Mouse (Mus musculus): ENCODE data around the gene Itga3. TPM values are rescaled to one million over a fixed set of nuclear protein-coding genes. Genes with fewer than 3 reads are reported as not detected.

Gene Itga3
- 8.8 TPM for polyA plus RNA-seq (2014; fragmentation: Illumina TruSeq; extraction: RNeasy Lipid Tissue Mini Kit (QIAGEN cat#74804); ENCODE audit: low read depth, low replicate concordance)

DNA sequence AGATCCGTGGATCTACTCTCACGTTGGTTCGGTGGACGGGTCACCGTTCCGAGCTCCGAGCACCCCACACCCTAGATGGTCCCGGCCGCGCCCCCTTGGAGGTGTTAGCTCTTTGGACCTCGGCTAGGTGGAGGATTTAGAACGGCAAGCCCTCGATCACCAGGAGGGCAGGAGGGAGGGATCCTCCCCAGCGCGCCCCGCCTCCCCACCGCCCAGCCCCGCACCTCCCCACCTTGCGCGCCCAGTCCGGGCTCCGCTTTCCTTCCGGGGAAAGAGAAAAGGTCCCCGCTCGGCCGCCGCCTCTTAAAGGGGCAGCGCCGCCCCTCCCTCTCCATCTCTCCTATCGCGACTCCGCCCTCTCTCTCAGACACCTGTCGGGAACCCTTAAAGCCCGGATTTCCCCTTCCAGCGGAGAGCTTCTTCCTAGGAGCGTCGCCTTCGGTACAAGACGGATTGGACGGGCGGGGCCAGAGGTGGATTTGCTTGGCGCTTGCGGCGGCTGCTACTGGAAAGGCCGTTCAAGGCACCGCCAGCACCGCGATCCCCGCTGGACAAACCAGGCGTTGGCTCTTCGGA lies at the start of gene Itga3:
Itga3 (minus strand) TSS at position 266 of the 576 bp plus-strand sequence.

DNA sequence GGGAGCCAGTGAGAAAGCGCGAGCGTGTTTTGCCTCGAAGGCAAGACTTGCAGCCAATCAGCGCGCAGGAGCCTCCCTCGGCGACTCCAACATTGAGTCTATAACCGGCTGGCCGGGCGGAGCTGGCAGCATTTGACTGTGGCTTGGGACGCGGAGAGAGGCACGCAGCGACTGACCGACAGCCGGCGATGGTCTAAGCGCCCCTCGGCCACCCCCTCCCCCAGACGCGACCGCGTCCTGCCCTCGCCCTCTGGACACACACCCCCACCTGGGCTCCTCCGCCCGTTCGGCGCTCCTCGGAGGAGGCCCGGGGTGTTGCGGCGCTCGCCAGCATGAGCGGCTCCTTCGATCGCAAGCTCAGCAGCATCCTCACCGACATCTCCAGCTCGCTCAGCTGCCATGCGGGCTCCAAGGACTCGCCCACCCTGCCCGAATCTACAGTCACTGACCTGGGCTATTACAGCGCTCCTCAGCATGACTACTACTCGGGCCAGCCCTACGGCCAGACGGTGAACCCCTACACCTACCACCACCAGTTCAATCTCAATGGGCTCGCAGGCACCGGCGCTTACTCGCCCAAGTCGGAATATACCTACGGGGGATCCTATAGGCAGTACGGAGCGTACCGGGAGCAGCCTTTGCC lies 43.5 kb upstream of the Itga3 start, which contains the start of gene Dlx3:
Dlx3 (plus strand) TSS at position 130 of the 643 bp plus-strand sequence.

DNA sequence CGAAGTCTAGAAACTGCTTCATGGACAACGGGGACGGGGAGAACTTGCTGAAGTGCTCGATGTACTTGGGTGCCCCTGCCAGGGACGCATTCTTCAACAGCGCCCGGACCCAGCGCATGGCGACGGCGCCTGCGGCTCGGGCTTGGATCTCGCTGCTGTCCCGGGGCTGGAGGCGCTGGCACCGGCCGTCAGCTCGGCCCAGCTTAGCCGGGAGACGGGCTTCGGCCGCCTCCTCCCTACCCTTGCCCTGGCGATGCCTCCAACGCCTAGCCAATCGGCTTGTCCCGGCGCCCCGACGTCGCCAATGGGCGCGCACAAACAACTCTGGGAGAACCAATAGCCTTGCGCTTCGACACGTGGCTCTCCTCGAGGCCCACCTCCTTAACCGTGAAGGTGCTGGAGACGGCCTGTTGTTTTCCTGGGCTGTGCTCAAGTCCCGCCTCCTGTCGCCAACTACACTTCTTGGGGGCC lies 35.4 kb downstream of the Itga3 start, which contains the start of gene Pdk2:
Pdk2 (minus strand) TSS at position 216 of the 471 bp plus-strand sequence.

DNA sequence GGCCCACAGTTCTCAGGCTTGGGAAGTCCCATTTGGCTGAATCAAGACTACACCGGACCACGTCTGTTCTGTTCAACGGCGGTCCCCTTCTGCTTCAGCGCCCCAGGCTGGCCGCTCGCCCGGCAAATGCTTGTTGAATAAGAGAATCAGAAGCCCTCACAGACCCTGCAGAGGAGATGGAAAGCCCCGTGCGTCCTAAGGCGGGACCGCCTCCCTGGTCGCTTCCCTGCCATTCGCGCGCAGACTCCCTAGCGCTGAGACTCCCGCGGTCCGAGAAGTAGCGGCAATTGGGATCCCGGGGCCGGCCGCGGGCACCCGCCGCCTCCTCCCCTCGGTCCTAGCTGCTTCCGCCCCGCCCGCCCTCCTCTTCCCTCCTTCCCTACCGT lies 67.0 kb downstream of the Itga3 start, which contains the start of gene Samd14:
Samd14 (plus strand) TSS at position 251 of the 386 bp plus-strand sequence.

Other genes with a start within 250 kb of the Itga3 start
- 35.8 TPM for gene Col1a1, start 140.6 kb downstream of the Itga3 start, polyA plus RNA-seq (2014; fragmentation: Illumina TruSeq; extraction: RNeasy Lipid Tissue Mini Kit (QIAGEN cat#74804); ENCODE audit: low read depth, low replicate concordance)
- not detected for gene Hils1, start 109.2 kb downstream of the Itga3 start, polyA plus RNA-seq (2014; fragmentation: Illumina TruSeq; extraction: RNeasy Lipid Tissue Mini Kit (QIAGEN cat#74804); ENCODE audit: low read depth, low replicate concordance)
- 187 TPM for gene Sgca, start 100.5 kb downstream of the Itga3 start, polyA plus RNA-seq (2014; fragmentation: Illumina TruSeq; extraction: RNeasy Lipid Tissue Mini Kit (QIAGEN cat#74804); ENCODE audit: low read depth, low replicate concordance)
- 27.9 TPM for gene Ppp1r9b, start 85.8 kb downstream of the Itga3 start, polyA plus RNA-seq (2014; fragmentation: Illumina TruSeq; extraction: RNeasy Lipid Tissue Mini Kit (QIAGEN cat#74804); ENCODE audit: low read depth, low replicate concordance)
- gene Samd14, start 66.9 kb downstream of the Itga3 start, polyA plus RNA-seq (2014; fragmentation: Illumina TruSeq; extraction: RNeasy Lipid Tissue Mini Kit (QIAGEN cat#74804); ENCODE audit: low read depth, low replicate concordance), result 2.5 TPM
- 414 TPM for gene Pdk2, start 35.4 kb downstream of the Itga3 start, polyA plus RNA-seq (2014; fragmentation: Illumina TruSeq; extraction: RNeasy Lipid Tissue Mini Kit (QIAGEN cat#74804); ENCODE audit: low read depth, low replicate concordance)
- not detected for gene Dlx3, start 43.3 kb upstream of the Itga3 start, polyA plus RNA-seq (2014; fragmentation: Illumina TruSeq; extraction: RNeasy Lipid Tissue Mini Kit (QIAGEN cat#74804); ENCODE audit: low read depth, low replicate concordance)
- gene Dlx4, start 69.5 kb upstream of the Itga3 start, polyA plus RNA-seq (2014; fragmentation: Illumina TruSeq; extraction: RNeasy Lipid Tissue Mini Kit (QIAGEN cat#74804); ENCODE audit: low read depth, low replicate concordance), result not detected
- gene Tac4, start 184.7 kb upstream of the Itga3 start, polyA plus RNA-seq (2014; fragmentation: Illumina TruSeq; extraction: RNeasy Lipid Tissue Mini Kit (QIAGEN cat#74804); ENCODE audit: low read depth, low replicate concordance), result not detected
- 25.1 TPM for gene Kat7, start 233.4 kb upstream of the Itga3 start, polyA plus RNA-seq (2014; fragmentation: Illumina TruSeq; extraction: RNeasy Lipid Tissue Mini Kit (QIAGEN cat#74804); ENCODE audit: low read depth, low replicate concordance)